Mouse (Mus musculus): ENCODE results near the gene Maml3. TPM values are rescaled to one million over a fixed set of nuclear protein-coding genes. Genes with fewer than 3 reads are reported as not detected.

Gene Maml3
- polyA plus RNA-seq, 1 experiment from 2014 or later: 5.1 TPM

DNA sequence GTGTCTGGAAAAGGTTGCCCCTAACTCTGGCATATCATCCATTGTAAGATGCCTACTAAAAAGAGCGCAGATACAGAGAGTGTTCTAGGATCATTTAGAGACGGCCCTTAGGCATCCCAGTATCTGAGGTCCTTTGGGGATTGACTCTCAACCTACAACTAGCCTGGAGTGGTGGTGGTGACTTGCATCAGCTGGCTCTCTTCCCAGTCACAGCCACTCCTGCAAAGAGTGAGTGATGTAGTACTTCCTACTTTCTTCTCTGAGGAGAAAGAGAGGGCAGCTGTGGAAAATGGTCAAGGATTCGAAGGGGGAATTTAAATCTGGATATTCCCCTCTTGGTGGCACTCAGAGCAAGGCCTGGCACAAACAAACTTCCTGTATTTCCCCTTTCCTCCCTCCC is 385.5 kb downstream of the Maml3 start:
- H3K9me3 ChIP-seq: no peaks in the 10 kb centered on the region
- no peak overlapping the region for H3K9ac ChIP-seq
- no peaks in the 10 kb centered on the region for H3K36me3 ChIP-seq
- 74% methylated on average over 3 of the region's 3 CpGs for WGBS
- H3K27me3 ChIP-seq: no peaks in the 10 kb centered on the region
- H3K27ac ChIP-seq: no peak overlapping the region
- no peak for ATAC-seq (ENCODE audit: insufficient number of reproducible peaks, low FRiP score, low TSS enrichment, low read depth)
- H3K4me1 ChIP-seq: 0 out of 2 replicates have a peak, but pooled peaks cover 2% of the 10 kb centered on the region
- H3K4me3 ChIP-seq: no peak overlapping the region
- H3K4me2 ChIP-seq: no peak overlapping the region

DNA sequence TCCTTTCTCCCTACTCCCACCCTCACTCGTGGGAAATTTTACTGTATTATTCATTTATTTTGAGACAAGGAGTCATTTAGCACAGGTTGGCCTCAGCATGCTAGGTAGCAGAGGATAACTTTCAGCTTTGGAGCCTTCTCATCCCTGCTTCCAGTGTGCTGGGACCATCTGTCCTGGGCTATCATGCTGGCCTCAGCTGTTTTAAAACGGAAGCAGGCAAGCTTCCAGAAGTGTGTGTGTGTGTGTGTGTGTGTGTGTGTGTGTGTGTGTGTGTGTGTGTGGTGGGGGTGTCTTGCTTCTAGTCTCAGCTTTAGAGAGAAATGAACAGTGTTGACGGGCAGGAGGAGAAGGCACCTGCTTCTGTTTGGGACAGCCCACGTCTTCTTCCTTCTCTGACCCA is 387.0 kb downstream of the Maml3 start:
- H3K9ac ChIP-seq: no peak overlapping the region
- no peak for ATAC-seq (ENCODE audit: insufficient number of reproducible peaks, low FRiP score, low TSS enrichment, low read depth)
- peaks cover 8% of the 10 kb centered on the region for H3K4me1 ChIP-seq
- WGBS: 61% methylated on average over 4 of the region's 4 CpGs
- H3K27me3 ChIP-seq: no peaks in the 10 kb centered on the region
- no peak overlapping the region for H3K27ac ChIP-seq
- H3K4me2 ChIP-seq: no peak overlapping the region
- no peaks in the 10 kb centered on the region for H3K9me3 ChIP-seq
- H3K36me3 ChIP-seq: no peaks in the 10 kb centered on the region
- H3K4me3 ChIP-seq: no peak overlapping the region

DNA sequence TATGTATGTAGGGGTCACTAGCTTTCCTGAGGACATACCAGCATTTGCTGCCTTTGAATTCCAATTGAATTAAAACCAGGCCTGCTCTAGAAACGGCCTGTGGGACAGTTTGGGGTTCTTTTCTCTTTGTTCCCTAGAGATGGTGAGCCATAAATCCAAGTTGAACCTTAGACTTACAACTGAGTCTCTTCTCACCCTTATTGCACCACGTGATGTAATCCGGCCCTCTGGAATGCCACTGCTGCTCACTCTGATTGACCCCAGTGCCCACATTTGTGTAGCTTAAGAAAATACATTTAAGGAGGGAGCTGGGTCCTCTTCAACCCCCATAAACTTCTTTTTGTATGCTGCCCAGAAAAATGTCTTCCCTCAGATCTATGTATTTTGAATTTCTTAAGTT is 387.4 kb downstream of the Maml3 start:
- no peak overlapping the region for H3K27ac ChIP-seq
- peaks cover 8% of the 10 kb centered on the region for H3K4me1 ChIP-seq
- no peaks in the 10 kb centered on the region for H3K9me3 ChIP-seq
- H3K4me3 ChIP-seq: no peak overlapping the region
- no peak for ATAC-seq (ENCODE audit: insufficient number of reproducible peaks, low FRiP score, low TSS enrichment, low read depth)
- no peaks in the 10 kb centered on the region for H3K27me3 ChIP-seq
- no peak overlapping the region for H3K9ac ChIP-seq
- no peak overlapping the region for H3K4me2 ChIP-seq
- 31% methylated on average over 3 of the region's 3 CpGs for WGBS
- no peaks in the 10 kb centered on the region for H3K36me3 ChIP-seq

DNA sequence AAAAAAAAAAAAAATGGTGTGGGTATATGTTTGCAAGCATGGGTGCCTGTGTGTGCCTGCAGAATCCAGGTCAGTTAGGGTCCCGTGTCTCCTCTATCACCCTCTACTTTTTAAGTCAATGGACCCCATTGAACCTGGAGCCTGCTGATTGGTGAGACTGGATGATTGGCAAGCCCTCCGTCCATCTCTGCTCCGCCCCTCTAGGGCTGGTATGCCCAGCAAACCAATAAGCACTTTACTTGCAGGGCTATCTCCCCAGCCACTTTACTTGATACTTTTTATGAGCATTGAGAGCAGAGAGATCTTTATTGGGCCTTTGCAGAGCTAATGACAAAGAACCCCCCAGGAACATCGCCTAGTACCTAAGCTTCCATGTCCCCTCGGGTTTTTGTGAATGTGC is 390.4 kb downstream of the Maml3 start:
- H3K4me1 ChIP-seq: peaks cover 8% of the 10 kb centered on the region
- no peaks in the 10 kb centered on the region for H3K36me3 ChIP-seq
- no peak overlapping the region for H3K9ac ChIP-seq
- H3K9me3 ChIP-seq: no peaks in the 10 kb centered on the region
- no peak overlapping the region for H3K4me3 ChIP-seq
- no peak overlapping the region for H3K4me2 ChIP-seq
- H3K27ac ChIP-seq: no peak overlapping the region
- H3K27me3 ChIP-seq: no peaks in the 10 kb centered on the region
- ATAC-seq (ENCODE audit: insufficient number of reproducible peaks, low FRiP score, low TSS enrichment, low read depth): no peak
- WGBS: 69% methylated on average over 5 of the region's 5 CpGs

DNA sequence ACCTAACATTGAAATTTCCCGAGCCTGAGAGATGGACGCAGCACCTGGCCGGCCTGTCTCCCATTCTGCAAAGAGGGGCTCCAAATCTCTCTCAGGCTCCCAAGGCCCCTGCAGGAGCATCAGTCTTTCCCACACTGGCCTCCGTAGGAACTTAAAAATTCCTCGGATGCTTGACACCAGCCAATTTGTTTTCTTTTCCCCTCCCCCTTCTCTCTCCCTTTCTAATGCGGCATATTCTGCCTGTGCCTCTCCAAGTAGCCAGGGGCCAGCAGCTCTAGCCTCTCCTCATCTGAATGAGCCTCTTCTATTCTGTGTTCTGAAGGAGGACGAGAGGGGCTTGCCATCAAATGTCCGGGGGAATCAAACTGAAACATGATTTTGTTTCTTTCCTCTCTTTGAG is 391.6 kb downstream of the Maml3 start:
- Histone ChIP-seq H3K9me3 (no peaks in the 10 kb centered on the region), H3K4me2 (no peak overlapping the region), H3K27me3 (no peaks in the 10 kb centered on the region), H3K4me1 (peaks cover 20% of the 10 kb centered on the region), H3K4me3 (no peak overlapping the region), H3K9ac (no peak overlapping the region), H3K27ac (no peak overlapping the region), H3K36me3 (no peaks in the 10 kb centered on the region)
- WGBS: 25% methylated on average over 8 of the region's 8 CpGs
- no peak for ATAC-seq (ENCODE audit: insufficient number of reproducible peaks, low FRiP score, low TSS enrichment, low read depth)

DNA sequence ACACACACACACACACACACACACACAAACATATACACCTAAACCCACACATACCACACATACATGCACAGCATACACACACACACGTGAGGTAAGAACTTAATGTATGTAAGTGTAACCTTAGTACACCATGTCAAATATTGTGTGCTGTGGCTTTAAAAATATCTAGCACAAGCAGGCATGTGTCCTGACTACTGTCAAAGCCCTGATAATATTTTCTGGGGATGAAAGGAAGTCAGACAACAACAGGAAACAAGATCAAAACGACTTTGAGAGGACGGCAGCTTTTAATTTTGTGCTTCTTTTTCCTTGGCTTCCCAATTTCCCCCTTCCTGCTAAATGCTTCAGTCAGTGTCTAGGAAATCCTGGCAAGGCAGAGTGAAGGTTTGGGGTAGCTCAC is 392.5 kb downstream of the Maml3 start:
- 26% methylated on average over 3 of the region's 3 CpGs for WGBS
- Histone ChIP-seq H3K36me3 (no peaks in the 10 kb centered on the region), H3K27ac (no peak overlapping the region), H3K4me3 (no peak overlapping the region), H3K9me3 (no peaks in the 10 kb centered on the region), H3K4me1 (peaks cover 18% of the 10 kb centered on the region), H3K27me3 (no peaks in the 10 kb centered on the region), H3K4me2 (no peak overlapping the region), H3K9ac (no peak overlapping the region)
- ATAC-seq (ENCODE audit: insufficient number of reproducible peaks, low FRiP score, low TSS enrichment, low read depth): no peak

DNA sequence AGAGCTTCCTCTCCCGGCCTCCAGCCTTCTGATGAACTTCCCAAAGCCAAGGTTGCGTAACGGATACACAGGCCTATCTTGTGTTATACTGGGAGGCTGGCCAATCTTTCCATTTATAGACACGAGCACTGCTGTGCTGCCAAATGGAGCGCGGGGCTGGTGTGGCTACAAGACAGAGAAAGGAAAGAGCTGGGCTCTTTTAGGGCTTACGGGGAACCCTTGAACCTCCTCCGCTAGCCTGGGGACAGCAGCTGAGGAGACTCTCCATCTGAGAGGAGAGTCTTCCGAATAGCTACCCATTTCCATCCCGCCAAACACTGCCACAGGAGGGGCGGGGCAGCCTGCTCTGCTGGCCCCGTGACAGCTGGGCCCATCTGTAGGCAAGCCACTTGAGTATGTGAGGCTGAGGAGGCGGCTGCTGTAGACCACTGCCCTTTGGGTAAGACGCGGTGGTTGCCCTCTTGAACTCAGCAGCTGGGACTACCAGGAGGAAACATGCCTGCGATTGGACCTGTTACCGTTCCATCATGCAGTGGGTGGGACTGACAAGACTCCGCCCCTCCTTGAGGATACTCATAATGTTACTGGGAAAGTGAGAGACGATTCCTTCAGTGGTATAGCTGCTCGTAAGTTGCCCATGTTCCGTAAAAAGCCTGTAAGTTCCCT is 396.0 kb downstream of the Maml3 start:
- Histone ChIP-seq H3K36me3 (no peaks in the 10 kb centered on the region), H3K27me3 (no peaks in the 10 kb centered on the region), H3K4me2 (peak overlapping the region; percentile 38), H3K4me3 (peak overlapping the region; percentile 3; the same call in 1 of the 2 replicates), H3K9me3 (no peaks in the 10 kb centered on the region), H3K9ac (no peak overlapping the region), H3K27ac (peak overlapping the region; percentile 83), H3K4me1 (peaks cover 18% of the 10 kb centered on the region)
- ATAC-seq (ENCODE audit: insufficient number of reproducible peaks, low FRiP score, low TSS enrichment, low read depth): peak; percentile 83
- WGBS: 42% methylated on average over 21 of the region's 21 CpGs

DNA sequence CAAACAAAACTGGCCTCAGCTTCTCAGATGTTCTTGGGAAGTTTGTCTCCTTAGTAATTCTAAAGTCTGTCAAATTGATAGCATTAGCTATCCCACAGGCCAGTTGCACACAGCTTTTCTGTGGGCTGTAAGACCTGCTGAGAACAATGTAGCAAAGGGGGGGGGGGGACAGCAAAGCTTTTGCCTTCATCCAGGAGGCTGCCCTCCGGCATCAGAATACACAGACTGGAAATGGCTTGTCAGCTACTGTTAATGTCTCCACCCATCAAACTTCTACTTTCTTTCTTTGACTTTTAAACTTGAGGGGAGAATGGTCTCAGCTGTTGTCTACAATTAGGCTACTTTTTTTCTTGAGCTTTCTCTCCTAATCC is 396.5 kb downstream of the Maml3 start:
- no peaks in the 10 kb centered on the region for H3K36me3 ChIP-seq
- no peaks in the 10 kb centered on the region for H3K27me3 ChIP-seq
- no peak for ATAC-seq (ENCODE audit: insufficient number of reproducible peaks, low FRiP score, low TSS enrichment, low read depth)
- no peak overlapping the region; the same call in 1 of the 2 replicates for H3K4me2 ChIP-seq
- peaks cover 17% of the 10 kb centered on the region for H3K4me1 ChIP-seq
- H3K9me3 ChIP-seq: no peaks in the 10 kb centered on the region
- peak overlapping the region; percentile 83 for H3K27ac ChIP-seq
- 70% methylated on average over 1 of the region's 1 CpGs for WGBS
- no peak overlapping the region for H3K4me3 ChIP-seq
- H3K9ac ChIP-seq: no peak overlapping the region

DNA sequence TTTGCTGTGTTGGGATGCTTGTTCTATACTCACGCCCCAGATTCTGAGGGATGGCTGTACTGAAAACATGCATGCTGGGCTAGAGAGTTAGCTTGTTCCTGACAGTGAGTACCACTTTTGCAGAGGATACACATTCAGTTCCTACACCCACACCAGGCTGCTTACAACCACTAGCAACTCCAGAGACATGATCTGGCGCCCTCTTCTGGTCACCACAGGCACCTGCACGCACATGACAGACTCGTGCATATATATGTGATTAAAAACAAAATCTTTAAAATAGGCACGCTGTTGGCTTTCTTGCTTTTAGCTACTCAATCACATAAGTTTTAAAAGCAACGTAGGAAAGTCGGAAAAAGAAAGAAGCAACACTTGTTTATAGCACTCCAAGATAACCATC is 399.7 kb downstream of the Maml3 start:
- no peak overlapping the region for H3K27ac ChIP-seq
- no peak overlapping the region for H3K9ac ChIP-seq
- peaks cover 42% of the 10 kb centered on the region for H3K4me1 ChIP-seq
- H3K27me3 ChIP-seq: no peaks in the 10 kb centered on the region
- no peaks in the 10 kb centered on the region for H3K9me3 ChIP-seq
- 87% methylated on average over 7 of the region's 7 CpGs for WGBS
- no peak overlapping the region for H3K4me3 ChIP-seq
- ATAC-seq (ENCODE audit: insufficient number of reproducible peaks, low FRiP score, low TSS enrichment, low read depth): no peak
- H3K4me2 ChIP-seq: no peak overlapping the region
- no peaks in the 10 kb centered on the region for H3K36me3 ChIP-seq

DNA sequence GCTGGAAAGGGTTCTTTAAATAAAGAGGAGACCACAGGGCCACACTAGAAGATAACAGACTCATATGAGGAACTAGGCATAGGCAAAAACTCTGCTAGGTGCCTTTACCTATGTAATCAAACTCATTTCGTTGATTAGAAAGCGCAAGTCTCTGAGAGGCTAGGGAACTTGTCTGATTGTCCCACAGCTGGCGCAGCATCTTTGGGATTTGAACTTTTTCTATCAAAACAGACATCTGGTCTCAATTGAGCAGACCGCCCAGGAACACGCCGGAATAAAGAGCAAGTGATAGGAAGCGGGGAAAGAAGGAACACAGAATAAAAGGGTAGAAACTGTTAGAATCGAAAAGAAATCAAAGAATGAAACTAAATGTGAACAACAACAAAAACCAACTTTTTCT is 401.4 kb downstream of the Maml3 start:
- Histone ChIP-seq H3K36me3 (no peaks in the 10 kb centered on the region), H3K4me3 (no peak overlapping the region), H3K4me2 (no peak overlapping the region), H3K27me3 (no peaks in the 10 kb centered on the region), H3K9me3 (no peaks in the 10 kb centered on the region), H3K4me1 (peaks cover 36% of the 10 kb centered on the region), H3K27ac (no peak overlapping the region), H3K9ac (no peak overlapping the region)
- ATAC-seq (ENCODE audit: insufficient number of reproducible peaks, low FRiP score, low TSS enrichment, low read depth): no peak
- WGBS: 48% methylated on average over 8 of the region's 8 CpGs

DNA sequence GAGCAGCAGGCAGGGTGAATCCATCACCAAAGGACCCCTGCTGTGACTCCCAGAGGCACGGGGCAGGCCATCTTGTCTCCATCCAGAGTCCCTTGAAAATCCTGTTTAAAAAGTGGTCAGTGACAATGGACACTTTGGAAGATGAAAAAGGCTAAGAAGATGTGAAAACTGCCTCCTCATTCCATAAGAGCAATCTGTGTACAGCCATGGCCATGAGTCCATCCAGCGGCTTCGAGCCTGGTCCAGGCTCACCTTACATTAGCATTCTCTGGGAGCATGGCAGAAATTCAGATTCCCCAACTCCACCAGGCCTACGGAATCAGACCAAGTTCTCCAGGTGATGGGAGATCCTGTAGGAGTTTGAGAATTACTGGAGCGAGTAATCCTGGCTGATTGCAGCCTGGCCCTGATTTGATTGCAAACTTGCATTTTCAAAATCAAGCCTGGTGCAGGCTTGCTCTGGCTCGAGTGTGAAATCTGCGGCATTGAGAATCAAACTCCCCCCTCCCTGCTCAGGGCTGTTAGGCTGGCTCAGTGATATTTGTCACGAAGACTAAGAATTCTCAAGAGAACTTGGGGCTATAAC is 402.1 kb downstream of the Maml3 start:
- no peak for ATAC-seq (ENCODE audit: insufficient number of reproducible peaks, low FRiP score, low TSS enrichment, low read depth)
- Histone ChIP-seq H3K4me1 (peaks cover 33% of the 10 kb centered on the region), H3K36me3 (no peaks in the 10 kb centered on the region), H3K9me3 (no peaks in the 10 kb centered on the region), H3K4me2 (no peak overlapping the region), H3K27ac (no peak overlapping the region), H3K9ac (no peak overlapping the region), H3K27me3 (no peaks in the 10 kb centered on the region), H3K4me3 (no peak overlapping the region)
- WGBS: 63% methylated on average over 8 of the region's 8 CpGs

DNA sequence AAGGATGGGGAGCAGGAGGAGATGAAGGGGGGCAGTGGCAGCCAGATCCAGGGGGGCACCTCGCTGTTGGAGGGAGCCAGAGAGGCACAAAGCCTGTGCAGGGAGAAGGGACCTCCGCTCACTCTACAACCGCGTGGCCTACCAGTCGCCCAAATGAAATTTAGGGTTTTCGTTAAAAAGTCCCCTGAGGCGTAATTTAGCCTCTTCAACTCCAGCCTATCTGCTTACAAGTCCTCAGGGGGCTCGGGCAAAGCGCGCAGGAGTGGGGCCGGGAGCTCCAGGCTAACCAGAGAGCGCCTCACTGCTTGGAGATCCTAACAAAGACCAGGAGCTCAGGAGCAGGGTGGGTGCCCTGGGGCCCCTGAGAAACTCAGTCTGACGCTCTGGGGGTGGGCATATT is 402.9 kb downstream of the Maml3 start:
- Histone ChIP-seq H3K9ac (peak overlapping the region; percentile 42; the same call in 1 of the 2 replicates), H3K4me1 (peaks cover 33% of the 10 kb centered on the region), H3K36me3 (no peaks in the 10 kb centered on the region), H3K4me2 (peak overlapping the region; percentile 86), H3K9me3 (no peaks in the 10 kb centered on the region), H3K27me3 (no peaks in the 10 kb centered on the region), H3K4me3 (peak overlapping the region; percentile 40), H3K27ac (peak overlapping the region; percentile 80)
- peak; percentile 31 for ATAC-seq (ENCODE audit: insufficient number of reproducible peaks, low FRiP score, low TSS enrichment, low read depth)
- 9% methylated on average over 13 of the region's 13 CpGs for WGBS
